8 mouse cellular contexts compared by ENCODE assay signal in the genomic region with DNA sequence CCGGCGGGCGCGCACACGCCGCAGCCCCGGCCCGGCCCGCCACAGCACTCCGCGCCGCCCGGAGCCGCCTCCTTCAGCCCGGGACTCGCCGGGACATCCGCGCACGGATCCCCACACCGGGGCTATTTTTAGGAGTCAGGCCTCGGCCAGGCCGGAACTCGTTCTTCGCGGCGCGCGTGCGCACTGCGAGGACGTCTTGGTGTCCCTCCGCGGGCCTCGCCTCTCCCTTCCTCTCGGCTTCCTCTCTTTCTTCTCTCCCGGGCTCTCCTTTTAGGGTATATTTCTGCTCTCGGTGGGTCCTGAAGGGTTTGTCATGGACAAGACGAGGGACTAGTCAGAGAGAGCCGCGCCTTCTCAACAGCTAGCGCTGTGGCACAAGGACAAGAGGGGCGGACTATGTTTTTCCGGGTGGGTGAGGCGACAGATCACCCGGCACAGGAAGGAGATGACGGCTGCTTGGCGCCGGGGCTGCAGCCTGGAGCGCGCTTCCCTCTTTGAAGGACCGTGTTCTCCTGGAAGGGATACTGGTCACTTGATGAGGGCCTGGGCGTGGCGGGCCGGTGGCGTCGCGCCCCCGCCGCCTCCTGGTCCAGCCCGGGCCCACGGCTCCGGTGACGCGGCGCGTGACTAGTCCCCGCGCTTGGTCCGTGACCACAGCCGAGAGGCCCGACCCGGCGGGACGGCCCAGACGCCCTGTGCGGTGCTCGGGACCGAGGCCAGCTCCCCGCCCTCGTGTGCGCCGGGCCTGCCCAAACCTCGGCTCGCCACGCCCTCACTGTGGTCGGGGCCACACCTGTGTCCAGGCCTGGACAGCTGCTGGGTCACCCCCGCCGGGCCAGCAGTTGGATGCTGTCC. TPM values are rescaled to one million over a fixed set of nuclear protein-coding genes. Genes with fewer than 3 reads are reported as not detected.
DNase-seq lines count a peak whose midpoint lies in the region; ATAC-seq and TF ChIP-seq lines count a peak whose summit lies in the region.

A gene (minus strand): TSS at position 130 of the 855 bp plus-strand sequence.

- H3K27me3 ChIP-seq in embryonic facial prominence, embryonic 15.5 days, result no peaks in the 10 kb centered on the region
- no peaks in the 10 kb centered on the region for H3K27me3 ChIP-seq in limb, embryonic 14.5 days (ENCODE audit: control insufficient read depth, insufficient read depth, low read length)
- H3K27me3 ChIP-seq in midbrain, postnatal 0 days (ENCODE audit: insufficient read depth, low read length), result no peaks in the 10 kb centered on the region

- DNase-seq in 416B (ENCODE audit: low read depth), result peak; percentile 93
- peak; percentile 97 for DNase-seq in heart, adult 8-10 months (ENCODE audit: low spot score)
- peak; percentile 97 for DNase-seq in kidney, adult 9 months
- peak; percentile 95 for DNase-seq in limb, embryonic 14.5 days (ENCODE audit: low spot score)
- peak; percentile 96 for DNase-seq in midbrain, postnatal 0 days (ENCODE audit: low spot score)
- peak; percentile 91 to 93 for DNase-seq in spleen, postnatal 14 days (ENCODE audit: low spot score in 2 of 2)

- TF ChIP-seq CTCF in bone marrow, adult 2 months (IDR thresholded peaks at IDR 0.05; ENCODE audit: control insufficient read depth, insufficient read depth, low read length), result no peak
- no peak for TF ChIP-seq CTCF in midbrain, postnatal 0 days (IDR thresholded peaks at IDR 0.05)

- H3K36me3 ChIP-seq in embryonic facial prominence, embryonic 15.5 days, result no peaks in the 10 kb centered on the region
- no peaks in the 10 kb centered on the region for H3K36me3 ChIP-seq in limb, embryonic 14.5 days (ENCODE audit: control insufficient read depth, insufficient read depth, low read length)
- no peaks in the 10 kb centered on the region for H3K36me3 ChIP-seq in midbrain, postnatal 0 days (ENCODE audit: insufficient read depth, low read length)

- H3K4me1 ChIP-seq in bone marrow, adult 2 months (ENCODE audit: control insufficient read depth, insufficient read depth, low read length), result no peaks in the 10 kb centered on the region
- peaks cover 13% of the 10 kb centered on the region for H3K4me1 ChIP-seq in embryonic facial prominence, embryonic 15.5 days
- H3K4me1 ChIP-seq in limb, embryonic 14.5 days (ENCODE audit: control insufficient read depth, insufficient read depth, low read length), result peaks cover 12% of the 10 kb centered on the region; the same call in 1 of the 2 replicates
- no peaks in the 10 kb centered on the region for H3K4me1 ChIP-seq in midbrain, postnatal 0 days (ENCODE audit: insufficient read depth, low read length)

- no peaks in the 10 kb centered on the region for H3K9me3 ChIP-seq in embryonic facial prominence, embryonic 15.5 days (replicated peaks)
- H3K9me3 ChIP-seq in limb, embryonic 14.5 days (ENCODE audit: control insufficient read depth, low read length), result no peaks in the 10 kb centered on the region
- no peaks in the 10 kb centered on the region for H3K9me3 ChIP-seq in midbrain, postnatal 0 days (ENCODE audit: low read length)

- WGBS in bone marrow, adult 2 months, result under 1% methylated on average over 86 of the region's 89 CpGs
- WGBS in embryonic facial prominence, embryonic 15.5 days, result under 1% methylated on average over 89 of the region's 89 CpGs
- under 1% methylated on average over 76 of the region's 89 CpGs for WGBS in limb, embryonic 14.5 days
- under 1% methylated on average over 84 of the region's 89 CpGs for WGBS in midbrain, postnatal 0 days

- peak within 1 kb of the TSS; percentile 91 for H3K4me2 ChIP-seq in embryonic facial prominence, embryonic 15.5 days (replicated peaks)
- H3K4me2 ChIP-seq in limb, embryonic 14.5 days (replicated peaks; ENCODE audit: low read depth, low read length, severe bottlenecking), result peak within 1 kb of the TSS; percentile 94
- peak within 1 kb of the TSS; percentile 93 for H3K4me2 ChIP-seq in midbrain, postnatal 0 days (ENCODE audit: low read depth, low read length, poor library complexity, severe bottlenecking)

- peak; percentile 92 for ATAC-seq in embryonic facial prominence, embryonic 15.5 days (ENCODE audit: insufficient number of reproducible peaks, low FRiP score, low TSS enrichment, low read depth)
- ATAC-seq in limb, embryonic 14.5 days (ENCODE audit: low FRiP score, low read depth), result peak; percentile 92
- ATAC-seq in midbrain, postnatal 0 days (ENCODE audit: low FRiP score), result peak; percentile 93

- peak within 1 kb of the TSS; percentile 72 for H3K4me3 ChIP-seq in bone marrow, adult 2 months (replicated peaks; ENCODE audit: control insufficient read depth, low read depth, low read length)
- H3K4me3 ChIP-seq in embryonic facial prominence, embryonic 15.5 days (replicated peaks), result peak within 1 kb of the TSS; percentile 92
- peak within 1 kb of the TSS; percentile 90 for H3K4me3 ChIP-seq in limb, embryonic 14.5 days (replicated peaks; ENCODE audit: low read length)
- peak within 1 kb of the TSS; percentile 96 for H3K4me3 ChIP-seq in midbrain, postnatal 0 days (ENCODE audit: low read depth, low read length)

- peak; percentile 85; the same call in 1 of the 2 replicates for TF ChIP-seq POLR2A in bone marrow, adult 2 months (IDR thresholded peaks at IDR 0.05; ENCODE audit: borderline replicate concordance, control insufficient read depth, low read depth, low read length)
- peak; percentile 91; the same call in 1 of the 2 replicates for TF ChIP-seq POLR2A in limb, embryonic 14.5 days (IDR thresholded peaks at IDR 0.05; ENCODE audit: borderline replicate concordance, extremely low read depth, insufficient read depth, insufficient read length)

- peak within 1 kb of the TSS; percentile 97 for H3K27ac ChIP-seq in bone marrow, adult 2 months (ENCODE audit: control insufficient read depth, insufficient read depth, low read depth, low read length, poor library complexity)
- H3K27ac ChIP-seq in embryonic facial prominence, embryonic 15.5 days (replicated peaks), result peak within 1 kb of the TSS; percentile 99
- H3K27ac ChIP-seq in limb, embryonic 14.5 days (replicated peaks; ENCODE audit: low read depth, low read length), result peak within 1 kb of the TSS; percentile 99
- H3K27ac ChIP-seq in midbrain, postnatal 0 days (ENCODE audit: low read depth, low read length), result peak within 1 kb of the TSS; percentile 100

- H3K9ac ChIP-seq in embryonic facial prominence, embryonic 15.5 days, result peak within 1 kb of the TSS; percentile 99
- H3K9ac ChIP-seq in limb, embryonic 14.5 days (ENCODE audit: low read depth, low read length, severe bottlenecking), result peak within 1 kb of the TSS; percentile 98
- peak within 1 kb of the TSS; percentile 99 for H3K9ac ChIP-seq in midbrain, postnatal 0 days (replicated peaks; ENCODE audit: low read length, poor library complexity, severe bottlenecking)

RNA-seq across cellular contexts. Expression of the gene that starts here (rescaled TPM):
- polyA plus RNA-seq in bone marrow, adult 2 months (2011; ENCODE audit: insufficient read depth, insufficient read length, low replicate concordance, missing spikeins), result 8.4 and 17.2 TPM in 2 replicates
- polyA plus RNA-seq in embryonic facial prominence, embryonic 15.5 days (2015; fragmentation: Nextera tagmentation; extraction: Ambion mirVana), result 50.3 and 56.2 TPM in 2 replicates
- 100 to 1,000 TPM; 134 to 141 (median 140) TPM for total RNA-seq in heart, adult 8-10 months (2022)
- 41.5 and 48.8 TPM in 2 replicates for polyA plus RNA-seq in limb, embryonic 14.5 days (2012; rRNA removed)
- 50.9 and 52.0 TPM in 2 replicates for polyA plus RNA-seq in limb, embryonic 14.5 days (2014; fragmentation: Nextera tagmentation; extraction: Ambion mirVana)
- 62.4 and 73.3 TPM in 2 replicates for total RNA-seq in midbrain, postnatal 0 days (2014; rRNA removed)
- 35.7 and 40.4 TPM in 2 replicates for polyA plus RNA-seq in midbrain, postnatal 0 days (2015; fragmentation: Nextera tagmentation; extraction: Ambion mirVana)

Comparison
In these comparisons a context has a peak if more than half of its experiments do, and no peak if none do; other contexts are left out.
1. Peak in every context shown above with its lines: DNase-seq, ATAC-seq, H3K4me3 ChIP-seq and H3K27ac ChIP-seq.